Mouse (Mus musculus) liver, adult 2 months (tissue): ENCODE measurements around the gene Map1s.

Source experiments
- CTCF ChIP-seq: fragments of 200-500 bp; IDR thresholded peaks from 2 replicates; pipeline ENCODE4 v1.5.1; 2011; ENCODE audit warnings: low read depth, low read length, control low read depth
- POLR2A ChIP-seq: fragments of 200-500 bp; IDR thresholded peaks from 2 replicates; pipeline ENCODE4 v1.6.1; 2011; ENCODE audit warnings: low read length, control low read depth; ENCODE audit not compliant: insufficient read depth; ENCODE audit errors: extremely low read depth

DNA sequence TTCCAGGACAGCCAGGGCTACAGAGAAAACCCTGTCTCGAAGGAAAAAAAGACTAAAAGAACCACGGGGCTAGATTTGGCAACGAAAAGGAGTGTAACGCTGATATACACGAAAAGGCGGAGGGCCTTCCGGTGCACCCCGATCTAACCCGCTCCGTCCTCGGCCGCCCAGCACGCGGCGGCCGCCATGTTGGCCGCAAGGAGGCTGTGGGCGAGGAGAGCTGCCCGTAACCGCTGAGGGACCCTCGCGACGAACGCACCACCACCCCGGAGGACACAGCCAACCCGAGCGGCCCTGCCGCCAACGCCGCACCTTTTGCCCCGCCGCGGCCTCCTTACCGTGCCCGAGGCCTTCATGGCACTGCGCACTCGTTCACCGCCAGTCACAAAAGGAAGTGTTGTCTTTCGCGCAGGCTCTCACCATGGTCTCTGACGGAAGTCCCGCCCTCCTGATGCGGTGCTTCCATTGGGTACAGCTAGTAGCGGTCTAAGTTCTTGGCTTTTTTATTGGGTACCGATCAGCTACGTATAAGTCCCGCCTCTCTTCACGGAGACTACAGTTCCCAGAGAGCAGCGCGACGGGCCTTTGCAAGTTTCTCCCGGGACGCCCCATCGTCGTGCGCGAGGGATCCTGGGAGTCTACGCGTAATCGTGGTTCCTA is 8.6 kb upstream of the Map1s start, which contains the start of gene Rpl18a:
- peak; percentile 13; the same call in 1 of the 2 replicates for TF ChIP-seq CTCF
- TF ChIP-seq POLR2A: peak; percentile 91
